14 mouse cellular contexts compared by ENCODE assay signal in genomic region chr9:96944517-96944916, GRCm38 (mm10). TPM values are rescaled to one million over a fixed set of nuclear protein-coding genes. Genes with fewer than 3 reads are reported as not detected.
DNase-seq lines count a peak whose midpoint lies in the region; ATAC-seq lines count a peak whose summit lies in the region.
"Had no signal": no experiment of that assay in that cellular context is flagged by ENCODE, and none has a peak within 500 bp of the region (broad histone marks: within the 10 kb centered on the region; RNA-seq: fewer than 3 reads in every experiment).

No protein-coding gene starts in this region.

- H3K36me3 ChIP-seq in forebrain, embryonic 16.5 days (ENCODE audit: control insufficient read depth, insufficient read depth), result 0 out of 2 replicates have a peak, but pooled peaks cover 2% of the 10 kb centered on the region
- no peaks in the 10 kb centered on the region for H3K36me3 ChIP-seq in midbrain, embryonic 15.5 days (replicated peaks)
- H3K36me3 ChIP-seq: embryonic facial prominence, embryonic 15.5 days; lung, embryonic 15.5 days had no signal

- no peaks in the 10 kb centered on the region for H3K27me3 ChIP-seq in forebrain, embryonic 16.5 days (replicated peaks; ENCODE audit: control insufficient read depth, insufficient read depth, low read length)
- no peaks in the 10 kb centered on the region for H3K27me3 ChIP-seq in midbrain, embryonic 15.5 days (replicated peaks)
- H3K27me3 ChIP-seq: embryonic facial prominence, embryonic 15.5 days; heart, embryonic 15.5 days; lung, embryonic 15.5 days had no signal

- H3K4me1 ChIP-seq in forebrain, embryonic 16.5 days (replicated peaks; ENCODE audit: control insufficient read depth, insufficient read depth, low read length), result no peaks in the 10 kb centered on the region; the same call in 1 of the 2 replicates
- H3K4me1 ChIP-seq in midbrain, embryonic 15.5 days, result no peaks in the 10 kb centered on the region
- H3K4me1 ChIP-seq: embryonic facial prominence, embryonic 15.5 days had no signal

- intact Hi-C loops in heart, postnatal 14 days (cut with DNase I), result no loop called here

- no peak overlapping the region for H3K4me3 ChIP-seq in forebrain, embryonic 16.5 days (replicated peaks; ENCODE audit: low read length)
- H3K4me3 ChIP-seq in midbrain, embryonic 15.5 days, result no peak overlapping the region
- H3K4me3 ChIP-seq: embryonic facial prominence, embryonic 15.5 days; heart, embryonic 15.5 days; lung, embryonic 15.5 days had no signal

- H3K27ac ChIP-seq in forebrain, embryonic 16.5 days (ENCODE audit: low read length), result no peak overlapping the region
- no peak overlapping the region for H3K27ac ChIP-seq in midbrain, embryonic 15.5 days
- H3K27ac ChIP-seq: embryonic facial prominence, embryonic 15.5 days; heart, embryonic 15.5 days; kidney, postnatal 0 days; lung, embryonic 15.5 days had no signal

- no peak overlapping the region for H3K9ac ChIP-seq in forebrain, embryonic 16.5 days (replicated peaks; ENCODE audit: low read depth, low read length)
- H3K9ac ChIP-seq in midbrain, embryonic 15.5 days, result no peak overlapping the region
- H3K9ac ChIP-seq: embryonic facial prominence, embryonic 15.5 days; heart, embryonic 15.5 days; lung, embryonic 15.5 days had no signal

- peak; percentile 46 for DNase-seq in retina, embryonic 14.5 days (ENCODE audit: low spot score)
- DNase-seq in retina, postnatal 1 day, result no peak
- peak; percentile 59 for DNase-seq in ZHBTc4 (ENCODE audit: low read depth, low spot score)
- no peak for DNase-seq in layer of hippocampus, postnatal 36 days
- DNase-seq in heart, postnatal 14 days, result no peak
- no peak for DNase-seq in cerebellum, postnatal 10 days
- DNase-seq: cerebellum, adult 18-20 months; thymus, postnatal 36 days had no signal

- H3K9me3 ChIP-seq in forebrain, embryonic 16.5 days (ENCODE audit: control insufficient read depth, low read length), result no peaks in the 10 kb centered on the region
- H3K9me3 ChIP-seq in midbrain, embryonic 15.5 days, result no peaks in the 10 kb centered on the region
- H3K9me3 ChIP-seq: embryonic facial prominence, embryonic 15.5 days; heart, embryonic 15.5 days; lung, embryonic 15.5 days had no signal

- ATAC-seq in forebrain, embryonic 16.5 days, result peak; percentile 65
- ATAC-seq in midbrain, embryonic 15.5 days (replicated peaks), result peak; percentile 60

- no peak overlapping the region for H3K4me2 ChIP-seq in forebrain, embryonic 16.5 days (ENCODE audit: low read length)
- no peak overlapping the region for H3K4me2 ChIP-seq in midbrain, embryonic 15.5 days
- H3K4me2 ChIP-seq: embryonic facial prominence, embryonic 15.5 days; heart, embryonic 15.5 days; lung, embryonic 15.5 days had no signal

- WGBS in forebrain, embryonic 16.5 days, result 71% methylated on average over 16 of the region's 16 CpGs
- WGBS in midbrain, embryonic 15.5 days, result 68% methylated on average over 16 of the region's 16 CpGs

RNA-seq across cellular contexts. Expression of gene Pxylp1, which starts 52.0 kb away (rescaled TPM):
- polyA plus RNA-seq in forebrain, embryonic 16.5 days (2015; fragmentation: Nextera tagmentation; extraction: Ambion mirVana), result 32.5 and 33.3 TPM in 2 replicates
- 42.4 and 48.6 TPM in 2 replicates for polyA plus RNA-seq in midbrain, embryonic 15.5 days (2015; fragmentation: Nextera tagmentation; extraction: Ambion mirVana)
- total RNA-seq in layer of hippocampus, postnatal 36 days (2021), result 10 to 100 TPM; 19.7 to 20.3 TPM
- total RNA-seq in heart, postnatal 14 days (2021), result 10 to 100 TPM; 17.4 to 20.9 TPM

Comparison
In these comparisons a context has a peak if more than half of its experiments do, and no peak if none do; other contexts are left out.
1. DNase-seq: peak in retina, embryonic 14.5 days (single experiment) and ZHBTc4 (single experiment); none in retina, postnatal 1 day (single experiment), layer of hippocampus, postnatal 36 days (0 of 2), heart, postnatal 14 days (0 of 2) and cerebellum, postnatal 10 days (0 of 2).